Mouse (Mus musculus) splenic B cell, adult 2 months (primary cell): ENCODE results near the gene Syt12.

ENCODE experiments used
- DNase-seq: peaks from one replicate; pipeline ENCODE4 v3.0.0-alpha.2; 2011; ENCODE audit warnings: low read depth, low spot score
- H3K27me3 ChIP-seq: 2 replicates; pipeline ENCODE4 v1.6.1; 2012; ENCODE audit warnings: mild to moderate bottlenecking, low read length, moderate library complexity, mixed read lengths; ENCODE audit not compliant: control insufficient read depth, poor library complexity, insufficient read depth, severe bottlenecking
- H3K36me3 ChIP-seq: 2 replicates; pipeline ENCODE4 v1.6.1; 2012; ENCODE audit warnings: mild to moderate bottlenecking, low read length, moderate library complexity, mixed read lengths; ENCODE audit not compliant: control insufficient read depth, poor library complexity, insufficient read depth, severe bottlenecking

The Syt12 gene

GRCm38 (mm10) chr19:4446661-4447420 is 30.4 kb downstream of the Syt12 start:
- Histone ChIP-seq H3K27me3 (no peaks in the 10 kb centered on the region), H3K36me3 (no peaks in the 10 kb centered on the region)
- no peak for DNase-seq

- peak; percentile 73 for DNase-seq
- Histone ChIP-seq H3K27me3 (no peaks in the 10 kb centered on the region), H3K36me3 (no peaks in the 10 kb centered on the region)
Measured at GRCm38 (mm10) chr19:4442408-4442807, 34.8 kb downstream of the Syt12 start.

GRCm38 (mm10) chr19:4441621-4442161 is 35.6 kb downstream of the Syt12 start:
- Histone ChIP-seq H3K36me3 (no peaks in the 10 kb centered on the region), H3K27me3 (no peaks in the 10 kb centered on the region)
- DNase-seq: no peak

DNA sequence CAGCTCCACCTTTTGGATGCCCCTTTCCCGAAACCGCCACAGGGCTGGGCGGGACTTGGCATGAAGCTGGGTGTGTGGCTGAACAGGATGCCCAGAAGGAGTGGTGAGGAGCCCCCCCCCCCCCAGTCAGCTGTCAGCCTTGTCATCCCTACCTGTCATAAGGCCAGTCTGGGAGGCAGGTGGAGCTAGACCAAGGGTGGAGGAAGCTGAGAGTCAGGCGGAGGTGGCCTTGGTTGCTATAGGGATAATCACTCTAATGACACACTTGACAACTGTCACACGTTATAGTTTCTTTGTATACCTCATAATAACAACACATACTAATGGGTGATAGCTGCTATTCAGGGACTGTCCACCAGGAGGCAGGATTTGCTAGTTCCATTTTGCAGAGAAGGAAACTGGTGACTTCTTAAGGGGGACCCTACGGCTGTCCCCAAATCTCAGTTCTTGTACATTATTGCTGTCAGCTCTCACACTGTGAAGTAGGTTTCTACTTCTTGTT is 36.1 kb downstream of the Syt12 start:
- H3K27me3 ChIP-seq: no peaks in the 10 kb centered on the region
- no peaks in the 10 kb centered on the region for H3K36me3 ChIP-seq
- DNase-seq: peak; percentile 82

- no peaks in the 10 kb centered on the region for H3K36me3 ChIP-seq
- no peak for DNase-seq
- no peaks in the 10 kb centered on the region for H3K27me3 ChIP-seq
Measured at GRCm38 (mm10) chr19:4440222-4440621, 37.0 kb downstream of the Syt12 start.

GRCm38 (mm10) chr19:4439161-4439801 is 38.0 kb downstream of the Syt12 start, which contains the start of gene Rhod:
Gene Rhod, minus strand, starts transcription at chr19:4439432.
- no peaks in the 10 kb centered on the region for H3K36me3 ChIP-seq
- H3K27me3 ChIP-seq: no peaks in the 10 kb centered on the region
- DNase-seq: no peak

- DNase-seq: no peak
- Histone ChIP-seq H3K27me3 (no peaks in the 10 kb centered on the region), H3K36me3 (no peaks in the 10 kb centered on the region)
Measured at GRCm38 (mm10) chr19:4438791-4439160, 38.5 kb downstream of the Syt12 start.

- Histone ChIP-seq H3K27me3 (no peaks in the 10 kb centered on the region), H3K36me3 (no peaks in the 10 kb centered on the region)
- peak; percentile 53 for DNase-seq
Measured at GRCm38 (mm10) chr19:4437886-4438285, 39.4 kb downstream of the Syt12 start.

DNA sequence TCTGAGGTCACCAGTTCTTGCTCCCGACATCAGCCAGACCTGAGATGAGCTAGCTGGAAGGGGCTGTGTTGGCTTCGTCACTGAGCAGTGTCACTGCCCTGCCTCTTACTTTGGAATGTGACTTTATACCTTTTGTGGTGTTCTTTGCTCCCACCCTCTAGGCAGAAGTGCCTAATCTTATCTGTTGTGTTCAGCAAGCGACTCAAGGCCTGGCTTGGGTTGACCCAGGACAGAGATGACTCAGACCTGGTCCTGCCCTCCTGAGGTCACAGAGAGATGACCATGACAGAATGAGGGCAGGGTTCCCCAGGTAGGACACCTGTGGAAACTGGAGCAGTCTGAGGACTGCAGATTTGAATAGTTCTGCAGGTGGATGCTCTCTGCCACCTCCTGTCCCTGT is 41.0 kb downstream of the Syt12 start:
- no peaks in the 10 kb centered on the region for H3K36me3 ChIP-seq
- no peak for DNase-seq
- no peaks in the 10 kb centered on the region for H3K27me3 ChIP-seq

DNA sequence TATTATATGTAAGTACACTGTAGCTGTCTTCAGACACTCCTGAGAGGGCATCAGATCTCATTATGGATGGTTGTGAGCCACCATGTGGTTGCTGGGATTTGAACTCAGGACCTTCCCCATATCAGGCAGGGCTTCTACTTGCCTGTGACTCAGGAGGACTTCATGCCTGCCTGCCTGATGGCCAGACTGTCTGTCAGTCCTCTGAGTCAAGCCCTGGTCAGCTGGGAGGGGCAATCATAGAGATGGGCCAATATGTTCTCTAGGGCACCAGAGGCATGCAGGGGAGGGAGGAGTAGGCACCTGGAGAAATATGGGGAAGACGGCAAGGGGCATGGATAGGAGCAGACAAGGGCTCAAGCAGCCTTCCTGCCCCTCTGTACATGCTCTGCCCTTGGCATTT is 42.2 kb downstream of the Syt12 start:
- H3K36me3 ChIP-seq: no peaks in the 10 kb centered on the region
- no peak for DNase-seq
- H3K27me3 ChIP-seq: no peaks in the 10 kb centered on the region

GRCm38 (mm10) chr19:4433756-4434155 is 43.5 kb downstream of the Syt12 start:
- Histone ChIP-seq H3K36me3 (no peaks in the 10 kb centered on the region), H3K27me3 (no peaks in the 10 kb centered on the region)
- DNase-seq: no peak

DNA sequence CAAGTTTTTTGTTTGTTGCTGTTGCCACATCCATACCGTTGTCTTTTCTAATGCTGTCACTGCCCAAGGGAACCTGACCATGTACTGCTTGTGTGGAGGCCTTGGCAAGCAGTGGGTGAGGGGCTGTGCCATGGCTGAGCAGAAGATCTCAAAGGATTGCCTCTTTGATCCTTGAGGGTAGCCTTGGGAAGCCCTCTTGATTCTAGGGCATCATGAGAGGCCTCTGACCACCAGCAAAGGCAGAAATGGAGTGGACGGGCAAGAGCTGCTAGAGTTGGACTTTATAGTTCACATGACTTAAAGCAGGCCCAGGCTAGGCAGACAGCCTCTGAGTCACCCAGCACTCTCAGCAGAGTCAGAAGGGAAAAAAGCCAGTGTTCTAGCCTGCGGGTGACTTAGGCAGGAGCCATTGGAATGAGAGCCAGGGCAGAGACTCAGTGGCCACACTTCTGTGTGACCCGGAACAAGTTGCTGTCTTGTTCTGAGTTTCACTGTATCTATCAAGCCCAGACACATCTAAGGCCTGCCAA is 47.1 kb downstream of the Syt12 start:
- Histone ChIP-seq H3K36me3 (no peaks in the 10 kb centered on the region), H3K27me3 (no peaks in the 10 kb centered on the region)
- no peak for DNase-seq

DNA sequence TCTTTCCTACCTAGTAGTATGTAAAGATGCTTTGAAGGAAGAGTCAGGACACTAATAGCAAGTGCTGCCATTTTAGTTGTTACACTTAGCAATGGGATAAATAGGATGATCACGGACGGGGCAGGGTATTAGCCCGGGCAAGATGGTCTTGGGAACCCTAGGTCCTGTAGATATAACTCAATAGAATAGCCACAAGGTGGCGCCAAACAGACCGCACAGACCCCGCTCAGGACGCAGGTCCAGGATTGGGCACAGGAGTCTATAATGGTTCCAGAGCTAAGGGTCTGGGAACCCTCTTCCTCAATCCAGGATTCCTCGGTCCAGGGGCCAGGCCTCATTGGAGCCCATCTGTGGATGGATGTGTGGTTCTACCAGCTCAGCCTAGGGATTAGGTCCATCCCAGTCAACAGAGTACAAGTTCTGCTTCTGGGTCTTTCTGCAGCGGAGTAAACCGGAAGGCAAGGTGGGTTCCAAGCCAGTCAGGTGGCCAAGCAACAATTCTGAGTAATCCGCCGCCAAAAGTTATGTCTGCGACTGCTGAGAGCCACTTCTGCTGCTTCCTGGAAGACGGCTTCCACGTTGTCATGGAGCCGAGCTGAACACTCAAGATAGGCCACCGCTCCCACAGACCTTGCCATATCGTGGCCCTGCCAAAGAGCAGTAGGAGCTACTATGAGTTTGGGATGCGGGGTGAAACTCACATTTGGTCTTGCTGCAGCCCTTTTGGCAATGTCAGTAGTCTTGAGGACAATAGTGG is 51.5 kb downstream of the Syt12 start:
- peak; percentile 61 for DNase-seq
- no peaks in the 10 kb centered on the region for H3K27me3 ChIP-seq

GRCm38 (mm10) chr19:4423021-4423420 is 54.2 kb downstream of the Syt12 start:
- no peak for DNase-seq
- H3K36me3 ChIP-seq: no peaks in the 10 kb centered on the region
- no peaks in the 10 kb centered on the region for H3K27me3 ChIP-seq

More for the DNA sequence above, 51.5 kb downstream of the Syt12 start:
- H3K36me3 ChIP-seq: no peaks in the 10 kb centered on the region
